Mouse (Mus musculus): ENCODE data around the gene Gm21188.
A peak's percentile ranks its signal among the peaks of the same experiment; 100 is the strongest.
"Not testable (repeated sequence)": the region's sequence is repeated elsewhere in the genome, so short reads cannot be mapped to it uniquely, and the experiment has no call there.

Gm21188 gene

DNA sequence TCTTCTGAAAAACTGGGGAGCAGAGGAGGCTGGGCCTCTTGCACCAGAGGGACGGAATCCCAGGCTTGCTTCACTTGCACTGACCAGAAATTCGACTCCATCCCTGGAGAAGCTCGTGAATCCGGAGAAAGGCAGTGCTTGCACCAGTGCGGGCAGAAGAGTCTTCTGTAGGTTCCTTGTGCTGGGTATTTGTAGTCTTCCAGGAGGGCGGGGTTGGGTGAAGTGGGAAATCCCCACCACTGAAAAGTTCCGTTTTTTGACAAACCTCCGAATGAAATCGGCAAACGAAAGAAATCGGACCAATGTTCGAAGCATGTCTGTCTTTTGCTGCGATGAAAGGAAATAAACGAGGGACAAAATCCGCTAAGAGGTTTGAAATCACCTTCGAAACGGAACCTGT is 25.1 kb downstream of the Gm21188 start, which contains the start of gene Gm36079:
Gene Gm36079, minus strand, starts transcription at position 101 of the 400 bp plus-strand sequence.
- not testable (repeated sequence) for DNase-seq (ENCODE audit: low spot score)

GRCm38 (mm10) chr13:120026373-120026772 is 25.6 kb downstream of the Gm21188 start:
- DNase-seq (ENCODE audit: low spot score) = not testable (repeated sequence)

DNA sequence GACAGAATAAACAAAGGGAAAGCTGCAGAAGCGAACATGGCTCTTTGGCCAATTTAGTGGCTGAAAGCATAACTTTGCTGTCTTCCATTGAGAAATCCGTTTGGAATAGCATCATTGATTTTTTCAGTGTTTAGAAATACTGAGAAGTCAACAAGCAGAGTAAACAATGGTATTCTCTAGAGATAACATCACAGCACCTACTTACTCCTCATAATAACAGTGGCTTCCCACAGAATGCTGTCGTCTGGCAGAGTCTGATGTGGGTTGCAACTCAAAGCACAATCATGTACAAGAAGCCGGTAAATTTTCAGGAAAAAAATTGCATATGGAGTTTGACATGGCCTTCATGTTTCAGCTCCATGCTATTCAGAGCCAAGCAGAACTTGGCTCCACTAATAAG is 26.4 kb downstream of the Gm21188 start:
- DNase-seq (ENCODE audit: low spot score) = peak; percentile 10

DNA sequence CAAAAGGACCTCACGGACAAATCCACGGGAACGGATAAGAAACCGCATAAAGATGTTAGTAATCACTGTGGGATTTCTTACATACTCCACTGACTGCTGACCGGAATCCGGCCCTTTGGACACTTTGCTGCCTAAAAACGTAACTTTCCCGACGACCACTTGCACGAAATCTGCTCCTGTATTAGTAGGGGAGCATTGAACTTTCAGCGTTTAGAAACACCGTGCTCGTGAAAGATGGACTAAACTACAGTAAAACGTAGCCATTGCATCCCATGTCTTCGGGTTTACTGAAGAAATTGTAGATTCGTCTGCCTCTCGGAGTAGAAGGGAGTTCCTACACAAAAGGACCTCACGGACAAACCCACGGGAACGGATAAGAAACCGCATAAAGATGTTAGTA is 27.0 kb downstream of the Gm21188 start:
- peak; percentile 17 for DNase-seq (ENCODE audit: low spot score)

GRCm38 (mm10) chr13:120024581-120024980 is 27.4 kb downstream of the Gm21188 start:
- peak; percentile 26 for DNase-seq (ENCODE audit: low spot score)

DNA sequence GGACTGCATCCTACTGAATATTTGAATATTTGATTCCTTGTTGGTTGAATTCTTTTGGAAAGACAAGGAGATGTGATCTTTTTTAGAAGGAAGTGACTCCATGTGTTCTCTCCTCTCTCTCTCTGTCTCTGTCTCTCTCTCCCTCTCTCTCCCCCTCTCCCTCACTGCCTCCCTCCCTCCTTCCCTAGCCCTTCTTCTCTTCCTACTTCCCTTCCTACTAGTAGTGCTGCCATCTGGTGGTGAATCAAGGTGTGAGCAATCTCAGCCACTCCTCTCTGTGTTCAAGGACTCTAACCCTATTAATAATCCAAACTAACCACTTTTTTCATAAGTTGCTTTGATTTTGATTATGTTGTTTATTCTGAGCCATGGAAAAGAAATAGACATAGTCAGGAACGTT is 30.5 kb downstream of the Gm21188 start:
- peak; percentile 46 for DNase-seq (ENCODE audit: low spot score)

DNA sequence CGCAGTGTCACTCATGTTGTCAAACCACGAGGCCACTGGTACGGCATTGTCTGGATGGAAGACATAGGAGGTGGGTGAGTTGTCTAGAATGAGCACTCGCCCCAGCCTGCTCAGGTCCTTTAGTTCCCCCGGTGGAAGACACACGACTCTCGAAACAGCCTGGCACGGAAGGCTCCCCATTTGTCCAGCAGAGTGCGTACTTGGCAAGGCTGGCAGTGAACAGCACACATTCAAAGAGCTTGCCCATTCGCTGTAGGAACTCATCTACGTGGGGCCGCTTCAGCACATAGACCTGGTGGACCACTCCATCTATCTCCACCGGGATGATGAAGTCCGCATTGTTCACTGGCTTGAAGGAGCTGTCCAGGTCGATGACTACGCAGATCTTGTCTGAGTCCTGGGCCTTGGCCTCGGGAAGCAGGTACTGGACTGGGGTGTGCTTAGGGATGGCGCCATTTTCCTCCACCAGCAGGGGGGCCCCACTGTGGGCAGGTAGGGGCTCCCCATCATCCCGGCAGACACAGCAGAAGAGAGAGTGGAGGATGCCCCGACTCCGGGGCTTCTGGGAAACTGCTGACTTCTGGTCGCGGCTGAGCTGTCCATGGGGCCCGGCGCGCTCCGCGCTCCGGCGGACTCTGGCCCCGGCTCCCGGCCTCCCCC is 36.5 kb downstream of the Gm21188 start:
- DNase-seq (ENCODE audit: low spot score) = not testable (repeated sequence)

GRCm38 (mm10) chr13:120013962-120014361 is 38.0 kb downstream of the Gm21188 start:
- not testable (repeated sequence) for DNase-seq (ENCODE audit: low spot score)

DNA sequence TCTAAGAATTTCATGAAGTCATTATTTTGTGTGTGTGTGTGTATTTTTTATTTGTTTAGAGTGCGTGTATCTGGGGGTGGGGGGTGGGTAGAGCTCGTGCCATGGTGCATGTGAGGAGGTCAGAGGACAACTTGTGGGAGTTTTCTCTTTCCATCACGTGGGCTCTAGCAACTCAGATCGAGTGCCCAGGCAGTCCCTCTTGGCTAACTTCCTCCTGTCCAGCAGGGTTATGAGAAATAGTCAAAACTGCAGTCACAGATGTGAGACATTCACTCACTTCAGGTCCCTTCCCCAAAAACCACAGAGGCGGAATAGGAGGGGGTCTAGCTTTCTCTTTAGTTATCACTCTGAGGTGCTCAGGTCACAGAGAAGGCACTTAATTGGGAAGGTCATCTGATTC is 38.5 kb downstream of the Gm21188 start:
- not testable (repeated sequence) for DNase-seq (ENCODE audit: low spot score)

DNA sequence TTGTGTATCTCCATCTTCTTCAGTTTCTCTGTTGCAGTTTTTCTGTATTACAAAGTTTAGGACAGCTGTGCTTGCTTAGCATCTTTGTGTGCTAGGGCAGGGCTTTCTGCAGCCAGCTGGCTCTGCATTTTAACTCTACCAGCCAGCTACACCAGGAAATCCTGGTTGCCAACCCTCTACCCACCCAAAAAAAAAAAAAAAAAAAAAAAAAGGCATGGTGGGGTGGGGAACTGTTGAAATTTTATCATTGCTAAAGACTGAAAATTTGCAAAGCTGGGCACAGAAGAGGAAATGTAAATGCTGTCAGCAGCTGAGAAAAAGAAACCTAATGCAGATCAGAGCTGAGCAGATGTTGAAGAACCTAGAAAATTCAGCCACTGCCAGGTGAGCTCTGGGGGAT is 41.9 kb downstream of the Gm21188 start:
- DNase-seq (ENCODE audit: low spot score) = not testable (repeated sequence)

DNA sequence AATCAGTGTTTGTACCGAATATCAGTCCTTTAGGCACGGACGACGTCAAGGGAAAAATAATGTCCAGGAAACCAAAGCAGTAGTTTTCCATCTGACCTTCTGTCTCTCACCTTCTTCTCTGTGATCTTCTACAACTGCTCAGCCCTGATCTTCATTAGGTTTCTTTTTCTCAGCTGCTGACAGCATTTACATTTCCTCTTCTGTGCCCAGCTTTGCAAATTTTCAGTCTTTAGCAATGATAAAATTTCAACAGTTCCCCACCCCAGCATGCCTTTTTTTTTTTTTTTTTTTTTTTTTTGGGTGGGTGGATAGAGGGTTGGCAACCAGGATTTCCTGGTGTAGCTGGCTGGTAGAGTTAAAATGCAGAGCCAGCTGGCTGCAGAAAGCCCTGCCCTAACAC is 52.8 kb downstream of the Gm21188 start:
- DNase-seq (ENCODE audit: low spot score) = not testable (repeated sequence)

- DNase-seq (ENCODE audit: low spot score) = not testable (repeated sequence)
Observed at GRCm38 (mm10) chr13:119998442-119999086, 53.4 kb downstream of the Gm21188 start.

- DNase-seq (ENCODE audit: low spot score) = not testable (repeated sequence)
Observed at GRCm38 (mm10) chr13:119991917-119992496, 60.0 kb downstream of the Gm21188 start.

DNA sequence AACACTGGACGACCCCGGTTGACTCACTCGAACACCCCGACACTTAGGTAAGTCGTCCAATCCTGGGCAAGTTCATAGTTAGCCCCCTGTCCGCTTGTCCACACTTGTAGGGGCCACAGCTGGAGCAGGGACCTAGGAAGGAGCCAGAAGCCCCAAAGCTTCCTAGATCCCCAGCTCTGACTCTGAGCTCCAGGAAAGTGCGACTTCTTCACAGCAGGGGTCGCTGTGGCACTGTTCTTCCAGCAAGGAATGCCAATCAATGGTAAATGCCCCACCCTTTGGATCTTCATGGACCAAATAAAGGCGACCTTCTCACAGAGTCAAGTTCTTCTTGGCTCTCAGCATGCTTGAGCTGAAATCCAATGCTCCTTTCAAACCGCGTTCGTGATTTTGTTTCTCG is 60.7 kb downstream of the Gm21188 start:
- DNase-seq (ENCODE audit: low spot score) = not testable (repeated sequence)

Data from embryo, embryonic 10.5 days (tissue).